Mouse (Mus musculus): ENCODE measurements around the gene Krtap20-2.
"Not testable (repeated sequence)": the region's sequence is repeated elsewhere in the genome, so short reads cannot be mapped to it uniquely, and the experiment has no call there.

The Krtap20-2 gene

GRCm38 (mm10) chr16:89205561-89205960 is at the start of gene Krtap20-2:
Gene Krtap20-2 (plus strand): TSS chr16:89205861.
- no peak for DNase-seq

- no peak for DNase-seq
Observed at GRCm38 (mm10) chr16:89157652-89158051, 48.0 kb upstream of the Krtap20-2 start, which contains the start of gene Gm9789. Gene Gm9789 (plus strand): TSS chr16:89157952.

GRCm38 (mm10) chr16:89169190-89169589 is 36.5 kb upstream of the Krtap20-2 start, which contains the start of gene Gm7735:
Gene Gm7735 (plus strand): TSS chr16:89169490.
- DNase-seq: not testable (repeated sequence)

- DNase-seq: no peak
Observed at GRCm38 (mm10) chr16:89174435-89174834, 31.2 kb upstream of the Krtap20-2 start, which contains the start of gene 1110057P08Rik. Gene 1110057P08Rik (plus strand): TSS chr16:89174735.

GRCm38 (mm10) chr16:89188621-89189020 is 17.0 kb upstream of the Krtap20-2 start:
- DNase-seq: no peak

All from embryo, embryonic 11 days (tissue).